Mouse (Mus musculus) erythroblast, adult 5-6 weeks (primary cell): Measurements from ENCODE around the gene 4931428L18Rik. TPM values are rescaled to one million over a fixed set of nuclear protein-coding genes. Genes with fewer than 3 reads are reported as not detected.

ENCODE experiments used
- ATAC-seq: replicated peaks from 2 replicates; pipeline ENCODE4 v1.8.0; 2016; ENCODE audit warnings: moderate number of reproducible peaks, mild to moderate bottlenecking, moderate TSS enrichment, inconsistent platforms; ENCODE audit not compliant: poor library complexity, low FRiP score, severe bottlenecking
- total RNA-seq, 2 experiments: library from RNA; stranded (forward) in 1 of 2; stranded (reverse) in 1 of 2; fragments of 150-400 nt in 1 of 2; fragments of 200-764, 138-1000 nt in 1 of 2; gene quantifications; 2 replicates each; pipeline versions ENCODE4 v1.2.3 to v1.2.4; 2015 to 2017; ENCODE audit warnings: low replicate concordance in 2 of 2

4931428L18Rik gene
- total RNA-seq, 2 experiments from 2014 or later, result not detected

DNA sequence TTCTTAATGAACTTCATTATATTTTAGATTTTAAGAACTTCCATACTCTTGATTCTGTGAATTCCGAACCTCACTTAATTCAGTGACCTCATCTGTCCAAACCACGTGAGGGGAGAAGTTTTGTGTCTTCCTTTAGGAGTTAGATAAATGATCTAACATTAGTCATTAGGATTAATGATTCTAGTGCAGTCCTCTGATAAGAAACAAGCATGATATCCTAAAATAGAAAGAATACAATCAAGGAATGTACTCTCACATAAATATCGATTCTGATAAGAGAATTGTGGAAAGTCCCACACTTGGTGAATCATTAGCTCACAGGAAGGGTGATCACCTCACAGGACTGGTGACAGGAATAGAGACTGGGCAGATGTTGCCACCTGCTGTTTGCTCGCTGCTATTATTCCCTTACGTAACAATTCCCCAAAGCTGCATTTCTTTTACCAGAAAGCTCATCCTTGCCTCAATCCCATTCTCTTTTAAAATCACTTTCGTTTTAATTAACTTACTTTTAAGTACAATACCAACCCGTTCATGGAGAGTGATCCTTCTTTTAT lies 68.6 kb downstream of the 4931428L18Rik start:
- ATAC-seq, result no peak

DNA sequence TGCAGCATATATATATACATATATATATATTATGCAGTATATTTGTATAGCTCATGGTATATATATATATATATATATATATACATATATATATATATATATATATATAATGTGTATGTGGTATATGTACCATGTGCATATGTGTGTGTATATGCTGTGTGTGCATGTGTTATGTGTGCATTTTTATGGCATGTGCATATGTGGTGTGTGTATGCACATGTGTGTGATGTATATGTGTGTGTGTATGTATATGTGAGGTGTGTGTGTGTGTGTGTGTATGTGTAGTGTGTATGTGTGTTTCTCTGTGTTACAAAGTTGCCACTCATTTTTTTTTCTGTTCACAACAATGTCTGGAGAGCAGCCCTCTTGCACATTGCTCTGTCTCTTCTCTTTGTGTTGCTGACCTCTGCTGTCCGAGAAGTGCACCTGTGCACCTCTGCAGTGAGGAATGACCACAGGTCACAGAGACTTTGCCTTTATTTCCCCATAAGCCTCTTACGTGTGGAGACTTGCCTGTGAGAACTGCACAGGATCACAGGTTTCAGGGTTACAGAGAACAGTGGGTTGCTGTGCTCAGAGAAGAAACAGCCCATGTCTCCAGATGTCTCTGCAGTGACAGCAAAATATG lies 69.6 kb downstream of the 4931428L18Rik start:
- no peak for ATAC-seq

DNA sequence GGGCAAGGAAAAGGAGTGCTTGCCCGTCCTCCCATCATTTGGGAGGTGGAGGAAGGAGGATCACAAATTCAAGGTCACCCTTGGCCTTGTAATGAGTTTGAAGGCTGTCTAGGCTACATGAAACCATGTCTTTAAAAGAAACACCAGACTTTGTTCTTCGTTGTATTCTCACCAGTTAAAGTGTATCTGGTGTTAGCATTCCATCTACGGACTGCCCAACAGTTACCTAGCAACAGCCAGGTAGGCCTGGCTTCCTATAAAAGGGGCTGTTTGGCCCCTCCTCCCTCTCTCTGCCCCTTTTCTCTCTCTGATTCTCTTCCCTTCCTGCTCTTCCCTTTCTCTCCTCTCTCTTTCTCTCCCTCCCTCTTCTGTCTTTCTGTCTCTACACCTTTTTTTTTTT lies 71.9 kb downstream of the 4931428L18Rik start:
- no peak for ATAC-seq

DNA sequence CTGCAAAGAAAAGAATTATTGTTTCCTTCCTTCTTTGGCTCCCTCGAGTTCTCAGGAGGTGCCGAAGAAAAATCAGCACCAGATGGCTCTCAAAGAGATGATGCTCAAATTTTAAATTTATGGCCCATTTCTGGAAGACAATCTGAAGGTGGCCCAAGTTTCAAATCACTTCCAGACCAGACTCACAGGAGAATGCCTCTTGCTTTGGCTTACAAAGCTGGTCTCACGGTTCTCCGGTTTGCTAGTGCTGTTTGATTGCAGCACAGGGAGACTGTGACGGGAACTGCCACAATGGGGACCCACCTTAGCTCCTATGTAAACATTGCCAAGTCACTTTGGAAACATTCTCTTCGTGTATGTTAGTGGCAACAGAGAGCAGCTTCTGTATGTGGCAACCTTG lies 72.8 kb downstream of the 4931428L18Rik start:
- no peak for ATAC-seq

DNA sequence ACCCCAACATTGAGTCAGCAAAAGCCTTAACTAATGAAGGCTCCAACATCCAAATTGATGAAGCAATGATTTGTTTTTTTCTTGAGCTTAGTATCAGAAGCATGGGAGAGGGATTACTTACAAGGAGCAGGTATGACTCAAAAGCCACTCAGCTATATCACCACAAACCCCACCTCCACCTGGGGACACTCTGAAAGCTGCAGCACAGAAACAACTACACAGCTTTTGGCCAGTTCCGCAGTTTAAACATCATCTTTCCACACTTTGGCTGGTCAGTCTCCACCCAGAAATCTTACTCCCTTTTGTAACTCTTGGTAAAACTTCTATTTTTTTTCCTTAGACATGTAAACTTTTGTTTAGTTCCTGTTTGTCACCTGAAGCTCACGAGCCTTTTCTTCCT lies 78.9 kb downstream of the 4931428L18Rik start:
- ATAC-seq, result no peak

DNA sequence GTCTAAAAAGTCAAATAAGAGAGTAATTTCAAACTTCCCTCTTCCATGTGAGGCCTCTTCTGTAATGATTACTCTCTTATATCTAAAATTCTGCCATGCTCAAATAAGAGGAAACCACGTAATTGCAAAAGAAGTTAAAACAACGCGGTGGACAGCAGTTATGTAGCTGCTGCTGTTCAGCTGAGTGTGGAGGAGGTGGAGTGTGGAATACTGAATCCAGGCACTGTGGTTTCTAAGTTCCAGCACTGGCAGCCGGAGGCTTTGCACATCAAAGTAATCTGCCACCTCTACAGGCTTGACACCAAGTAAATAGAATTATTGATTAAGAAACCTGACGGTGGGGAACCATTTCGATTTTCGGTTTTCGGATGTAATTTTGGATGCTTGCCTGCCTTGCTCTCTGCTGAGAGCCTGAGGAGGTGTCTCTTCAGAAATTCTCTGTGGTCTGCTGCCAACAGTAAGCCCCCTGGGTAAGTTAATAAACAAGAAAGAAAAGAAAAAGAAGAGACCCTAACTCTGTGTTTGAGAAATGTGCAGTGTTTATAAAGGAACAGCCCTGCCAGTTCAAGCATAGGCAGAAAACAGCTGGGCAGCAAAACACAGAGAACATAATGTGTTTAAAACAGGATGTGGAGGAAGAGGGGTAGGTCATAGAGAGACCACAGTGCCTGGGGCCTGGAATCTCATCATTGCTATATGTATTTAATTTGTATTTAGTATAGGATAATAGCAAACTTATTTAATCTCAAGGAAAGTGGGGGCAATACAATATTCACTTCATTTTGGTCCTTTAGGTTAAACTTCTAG lies 80.0 kb downstream of the 4931428L18Rik start:
- ATAC-seq, result no peak

DNA sequence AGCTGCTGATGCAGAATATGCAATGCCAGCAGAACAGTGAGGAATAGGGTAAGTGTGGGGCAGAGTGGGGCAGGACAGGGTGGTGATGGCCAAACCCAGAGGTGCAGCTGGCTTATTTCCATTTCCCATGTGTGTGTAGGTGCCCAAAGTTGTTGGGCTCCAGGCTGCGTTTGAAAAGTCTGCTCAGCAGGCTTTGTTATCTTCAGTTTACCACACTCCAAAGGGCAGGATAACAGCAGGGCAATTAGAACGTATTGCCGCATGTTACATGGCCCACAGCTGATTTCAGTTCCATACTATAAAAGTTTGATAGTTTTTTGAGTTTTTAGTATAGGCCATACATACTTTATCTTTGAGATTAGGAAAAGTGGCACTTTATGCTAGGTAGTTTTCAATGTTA lies 84.1 kb downstream of the 4931428L18Rik start:
- no peak for ATAC-seq

DNA sequence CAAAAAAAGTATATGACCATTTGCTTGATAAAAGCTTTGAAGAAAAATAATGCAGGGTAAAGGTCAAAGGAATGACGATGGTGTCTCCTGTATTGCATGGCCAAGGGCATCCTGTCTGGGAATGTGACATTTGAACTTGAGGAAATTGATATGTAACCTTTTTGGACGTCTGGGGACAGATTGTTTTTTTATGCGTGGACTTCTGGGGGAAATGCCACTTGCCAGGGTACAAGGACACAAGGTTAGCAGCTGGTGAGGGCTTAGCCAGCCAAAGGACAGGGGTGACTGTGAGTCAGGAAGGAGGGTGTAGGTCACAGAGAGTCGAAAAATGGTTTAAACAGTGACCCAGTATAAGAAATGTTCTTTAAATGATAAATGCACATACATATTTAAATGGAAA lies 109.0 kb downstream of the 4931428L18Rik start:
- no peak for ATAC-seq

DNA sequence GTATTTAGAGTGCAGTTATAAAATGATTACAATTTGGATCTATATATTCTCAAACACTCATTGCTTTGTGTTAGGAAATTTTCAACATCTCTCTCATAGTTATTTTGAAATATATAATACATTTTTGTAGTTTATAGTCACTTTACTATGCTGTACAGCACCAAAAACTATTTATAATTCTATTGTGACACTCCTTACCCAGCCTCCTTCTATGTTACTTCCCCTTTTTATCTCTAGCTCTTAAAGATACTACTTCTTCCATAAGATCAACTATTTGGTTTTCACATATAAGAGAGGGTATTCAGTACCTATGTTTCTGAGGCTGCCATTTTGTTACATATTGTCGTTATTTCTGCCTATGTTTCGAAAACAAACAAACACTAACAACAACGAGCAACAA lies 114.5 kb downstream of the 4931428L18Rik start:
- ATAC-seq, result no peak

DNA sequence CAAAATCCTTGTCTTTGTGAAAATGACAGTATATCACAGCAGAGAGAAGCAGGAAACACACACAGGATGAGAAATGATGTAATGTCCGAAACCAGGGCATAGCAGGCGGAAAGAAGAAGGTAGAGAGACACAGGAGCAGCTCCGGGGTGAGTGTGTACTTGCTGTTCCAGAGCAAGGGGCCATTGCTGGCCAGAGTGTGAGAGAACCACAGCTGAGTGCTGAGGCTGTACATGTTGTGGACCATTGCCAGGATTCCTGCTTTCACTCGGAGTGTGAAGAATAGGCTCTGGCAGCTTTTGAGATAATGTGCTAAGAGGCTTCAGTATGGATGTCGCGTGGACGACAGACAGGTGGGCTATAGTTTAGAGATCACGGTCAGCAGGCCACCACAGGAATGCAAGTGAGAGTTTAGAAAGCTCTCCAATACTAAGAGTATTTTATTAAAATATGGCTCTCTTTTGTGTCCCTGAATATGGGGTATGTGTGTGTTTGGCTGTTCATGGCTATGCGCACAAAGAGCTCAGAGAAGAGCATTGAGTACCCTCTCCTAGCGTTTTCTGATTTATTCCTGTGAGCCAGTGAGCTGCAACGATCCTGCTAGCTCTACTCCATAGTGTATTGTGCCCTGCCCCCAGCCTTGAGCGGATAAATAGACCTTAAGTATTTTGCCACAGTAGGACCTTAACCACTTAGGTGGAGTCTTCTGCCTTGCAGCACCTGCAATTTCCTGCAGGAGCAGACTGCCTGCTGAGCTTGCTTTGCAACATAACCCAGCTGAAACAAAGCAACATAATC lies 119.4 kb downstream of the 4931428L18Rik start:
- no peak for ATAC-seq

DNA sequence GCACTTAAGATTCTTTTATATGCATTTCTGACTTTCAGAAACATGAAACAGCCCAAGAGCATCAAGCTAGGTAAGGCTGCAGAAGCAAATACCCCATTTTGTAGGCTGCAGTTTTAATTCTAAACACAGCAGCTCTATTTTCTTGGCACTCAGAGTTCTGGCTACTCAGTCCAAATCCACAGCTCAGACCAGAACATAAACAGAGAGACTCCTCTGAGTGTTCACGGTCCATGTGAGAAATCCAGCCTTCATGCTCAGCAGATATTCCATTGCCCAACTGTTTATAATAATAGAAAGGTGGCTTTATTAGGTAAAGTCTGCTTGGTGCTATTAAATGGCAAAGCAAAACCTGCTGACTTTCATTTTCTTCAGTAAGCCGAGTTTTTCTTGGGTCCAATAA lies 120.2 kb downstream of the 4931428L18Rik start:
- ATAC-seq, result no peak

DNA sequence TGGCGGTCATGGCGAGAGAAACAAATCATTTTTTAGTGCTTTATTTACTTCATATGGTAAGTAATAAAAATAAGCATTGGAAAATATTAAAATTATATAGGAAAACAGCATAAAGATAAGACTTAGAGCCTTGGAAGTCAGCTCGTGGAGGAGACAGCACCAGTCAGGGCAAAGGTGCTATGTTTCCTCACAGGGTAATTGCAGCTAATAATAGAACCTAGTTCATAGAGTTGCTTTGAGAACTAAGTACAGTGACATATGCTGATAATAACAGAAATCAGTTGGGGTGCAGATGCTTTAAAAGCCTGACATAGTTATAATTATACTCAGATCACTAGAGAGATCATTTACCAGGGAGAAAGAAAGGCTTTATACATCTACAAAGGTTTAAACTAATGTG lies 125.3 kb downstream of the 4931428L18Rik start:
- no peak for ATAC-seq

DNA sequence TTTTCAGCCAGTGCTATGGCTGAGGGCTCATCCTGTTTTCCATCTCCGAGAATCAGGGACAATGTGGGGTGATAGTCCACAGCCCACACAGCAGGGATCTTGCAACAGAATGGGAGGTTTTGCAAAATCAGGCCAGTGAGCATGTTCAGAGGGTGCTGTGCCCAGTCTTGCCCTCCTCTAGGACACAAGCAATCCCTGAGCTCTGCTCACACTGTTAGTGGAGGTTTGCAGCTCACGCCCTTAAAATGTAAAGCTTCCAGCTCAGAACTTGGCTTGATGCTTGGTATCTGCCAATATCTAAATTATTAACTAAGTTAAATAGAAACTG lies 126.1 kb downstream of the 4931428L18Rik start:
- no peak for ATAC-seq

DNA sequence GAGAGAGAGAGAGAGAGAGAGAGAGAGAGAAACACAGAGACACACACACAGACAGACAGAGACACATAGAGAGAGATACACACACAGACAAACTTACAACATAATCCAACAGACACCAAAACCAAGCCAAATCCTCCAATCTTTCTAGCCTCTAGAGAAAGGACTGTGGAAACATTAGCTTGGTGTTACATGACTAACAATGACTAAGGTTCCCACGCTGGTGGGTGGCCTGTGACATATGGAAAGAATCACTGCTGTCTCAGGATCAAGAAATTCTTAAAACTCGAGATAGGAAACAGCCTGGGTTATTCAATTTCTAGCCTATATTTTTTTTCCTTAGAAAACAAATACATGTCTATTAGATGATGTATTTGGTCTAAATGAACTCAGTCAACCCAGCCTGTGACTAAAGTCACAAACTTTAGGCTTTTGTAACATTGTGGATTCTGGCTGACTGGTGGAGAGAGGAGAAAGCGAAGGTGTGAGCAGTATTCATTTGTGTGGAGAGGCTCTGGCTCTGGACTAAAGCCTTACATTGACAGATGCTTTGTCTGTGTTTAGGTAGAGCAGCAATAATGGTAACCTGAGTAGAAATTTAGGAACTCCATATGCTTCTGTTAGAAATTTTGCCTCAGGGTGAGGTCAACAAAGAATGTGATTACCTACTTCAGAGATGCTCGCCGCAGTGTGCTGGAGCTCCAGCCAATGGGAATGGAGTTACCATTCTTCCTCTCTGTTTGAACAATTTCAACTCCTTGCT lies 126.6 kb downstream of the 4931428L18Rik start:
- no peak for ATAC-seq

DNA sequence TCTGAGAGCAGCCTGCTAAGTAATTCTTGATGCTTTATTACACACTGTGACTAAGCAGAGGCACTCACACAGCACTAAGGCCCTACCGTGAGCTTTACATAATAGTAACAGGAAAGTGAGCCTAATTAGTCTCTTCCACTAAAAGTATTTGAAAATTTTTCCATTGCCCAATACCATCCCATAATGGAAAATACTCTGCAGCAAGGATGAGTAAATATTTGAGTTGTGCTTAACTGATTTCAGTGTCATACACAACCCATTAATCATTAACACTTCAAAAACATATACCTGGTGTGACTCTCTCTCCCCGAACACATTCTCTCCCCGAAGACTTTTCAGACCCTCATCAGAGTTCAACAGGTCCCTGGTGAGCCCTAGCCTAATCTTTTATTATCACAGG lies 127.7 kb downstream of the 4931428L18Rik start:
- ATAC-seq, result no peak

DNA sequence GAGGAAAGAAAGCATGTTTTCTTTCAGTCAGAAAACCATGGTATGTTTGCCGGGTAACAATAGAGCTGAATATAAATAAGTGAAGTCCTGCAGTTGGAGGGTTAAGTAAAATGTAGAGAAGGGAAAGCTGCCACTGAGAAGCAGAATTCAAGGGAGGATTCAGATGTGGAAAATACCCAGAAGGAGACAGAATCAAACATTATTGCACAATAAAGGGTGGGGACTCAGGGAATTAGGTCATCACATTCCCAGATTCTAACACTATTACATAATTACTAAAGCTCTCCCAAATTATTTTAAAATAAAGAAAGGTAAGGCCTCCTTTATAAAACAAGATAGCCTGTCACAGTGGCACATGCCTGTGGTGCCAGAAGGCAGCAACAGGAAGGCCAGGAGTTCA lies 128.5 kb downstream of the 4931428L18Rik start:
- no peak for ATAC-seq

DNA sequence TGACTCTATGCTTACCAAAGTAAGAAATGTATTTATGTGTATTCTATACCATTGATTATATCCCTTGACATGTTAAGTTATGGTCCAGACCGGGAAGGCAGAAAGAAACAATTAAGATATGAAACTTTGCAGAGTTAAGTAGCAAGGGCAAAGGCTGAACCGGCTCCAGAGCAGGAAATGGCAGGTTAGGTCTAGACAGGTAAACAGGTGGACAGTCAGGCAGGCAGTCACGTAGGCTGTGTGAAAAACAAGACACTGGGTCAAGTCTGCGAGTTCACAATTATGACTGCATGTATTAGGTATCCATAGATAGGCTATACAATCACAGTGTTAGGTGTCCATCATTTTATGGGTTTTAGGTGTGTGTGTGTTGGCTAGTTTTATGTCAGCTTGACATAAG lies 133.8 kb downstream of the 4931428L18Rik start:
- no peak for ATAC-seq

DNA sequence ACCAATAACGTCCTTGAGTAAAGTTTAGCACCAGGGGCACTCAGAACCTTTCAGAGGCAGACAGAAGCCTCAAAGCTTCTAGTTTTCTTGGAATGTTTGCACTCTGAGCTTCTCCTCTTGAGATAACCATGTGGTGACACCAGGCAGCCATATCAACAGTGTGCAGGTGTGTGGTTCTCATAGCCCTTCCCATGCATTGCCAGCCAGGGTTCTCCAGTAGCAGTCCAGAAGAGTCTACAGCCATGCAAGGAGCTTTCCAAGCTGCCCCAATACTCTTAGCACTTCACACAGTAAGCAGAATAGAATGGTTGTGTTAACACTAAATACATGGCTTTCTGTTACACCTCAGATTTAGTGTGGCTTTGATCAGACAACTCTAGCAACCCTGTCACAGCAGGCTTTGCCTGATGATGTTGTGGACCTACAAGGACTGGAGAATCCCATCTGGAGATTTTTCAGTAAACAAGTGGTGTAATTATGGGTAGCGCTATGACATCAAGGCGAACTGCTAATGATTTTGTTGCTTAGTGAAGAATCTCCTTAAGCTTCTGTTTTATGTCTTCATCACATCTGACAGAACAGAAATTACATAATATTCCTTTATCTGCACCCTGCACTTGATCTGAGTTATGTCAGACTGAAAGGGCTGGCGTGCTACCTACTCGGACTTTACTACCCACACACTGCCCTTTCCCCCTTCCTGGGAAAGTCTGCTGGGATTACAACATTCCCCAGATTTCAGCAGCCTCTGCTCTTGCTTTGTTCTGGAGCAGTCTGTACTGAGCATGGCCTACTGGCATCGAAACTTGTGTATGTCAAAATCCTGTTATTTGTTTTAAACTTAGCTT lies 149.7 kb downstream of the 4931428L18Rik start:
- no peak for ATAC-seq

DNA sequence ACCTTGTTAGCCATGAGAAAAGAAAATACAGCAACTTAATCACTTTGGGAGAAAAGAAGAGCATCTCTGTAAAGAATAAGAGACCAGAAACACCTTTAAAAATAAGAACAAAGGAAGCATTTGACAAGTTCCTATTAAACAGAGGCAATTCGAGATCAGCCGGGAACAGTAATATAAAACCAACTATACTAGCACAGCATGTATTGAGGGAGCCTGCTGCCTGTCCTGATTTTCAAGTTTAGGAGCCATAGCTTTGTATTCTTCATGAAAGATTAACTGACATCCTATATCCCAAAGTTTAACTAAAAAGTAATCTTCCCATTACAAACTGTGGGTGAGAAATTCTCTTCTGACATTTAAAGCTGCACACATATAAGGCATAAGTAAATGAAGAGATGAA lies 151.3 kb downstream of the 4931428L18Rik start:
- no peak for ATAC-seq
